Mouse (Mus musculus) kidney, embryonic 14.5 days (tissue): ENCODE measurements around the gene Grk5. TPM values are rescaled to one million over a fixed set of nuclear protein-coding genes. Genes with fewer than 3 reads are reported as not detected.

ENCODE experiments used
- ATAC-seq: fragments of 200-750 bp; cut with Nextera tagmentation; 2 replicates; pipeline ENCODE4 v1.8.0; 2017; ENCODE audit warnings: moderate number of reproducible peaks, mild to moderate bottlenecking, moderate TSS enrichment, moderate library complexity; ENCODE audit not compliant: low FRiP score, low TSS enrichment
- H3K27ac ChIP-seq: fragments of 300-500 bp; sonication (generic); 2 replicates; pipeline ENCODE4 v1.5.1; 2014; ENCODE audit warnings: low read depth, mild to moderate bottlenecking, low read length, moderate library complexity, mixed read lengths
- H3K27me3 ChIP-seq: fragments of 300-500 bp; sonication (generic); 2 replicates; pipeline ENCODE4 v1.6.1; 2014; ENCODE audit warnings: mild to moderate bottlenecking, low read length; ENCODE audit not compliant: control insufficient read depth, insufficient read depth
- H3K36me3 ChIP-seq: fragments of 300-500 bp; sonication (generic); 2 replicates; pipeline ENCODE4 v1.6.1; 2014; ENCODE audit warnings: low read length, mixed read lengths; ENCODE audit not compliant: control insufficient read depth, insufficient read depth
- H3K4me1 ChIP-seq: fragments of 300-500 bp; sonication (generic); 2 replicates; pipeline ENCODE4 v1.6.1; 2014; ENCODE audit warnings: low read length, mixed read lengths; ENCODE audit not compliant: control insufficient read depth, insufficient read depth
- H3K4me2 ChIP-seq: fragments of 300-500 bp; sonication (generic); replicated peaks from 2 replicates; pipeline ENCODE4 v1.6.1; 2014; ENCODE audit warnings: low read depth, mild to moderate bottlenecking, low read length
- H3K4me3 ChIP-seq: fragments of 300-500 bp; sonication (generic); 2 replicates; pipeline ENCODE4 v1.5.1; 2014; ENCODE audit warnings: mild to moderate bottlenecking, low read length
- H3K9ac ChIP-seq: fragments of 300-500 bp; sonication (generic); 2 replicates; pipeline ENCODE4 v1.6.1; 2014; ENCODE audit warnings: low read depth, mild to moderate bottlenecking, low read length, moderate library complexity
- H3K9me3 ChIP-seq: fragments of 300-500 bp; sonication (generic); 2 replicates; pipeline ENCODE4 v1.6.1; 2016; ENCODE audit warnings: low read length; ENCODE audit not compliant: control insufficient read depth
- WGBS: fragments of 180-500 bp; shearing (Covaris S2); extraction: QIAGEN DNeasy Blood & Tissue Kit; methylation state at CpG from one replicate; pipeline ENCODE4 v1.1.7; 2014; 5-methylcytosine and 5-hydroxymethylcytosine counted together
- polyA plus RNA-seq: library from polyadenylated mRNA; unstranded; fragments of >200 nt; fragmentation: Nextera tagmentation; extraction: Ambion mirVana; gene quantifications from 2 replicates; pipeline ENCODE4 v1.2.1, GENCODE M21; 2014

The Grk5 gene
- polyA plus RNA-seq, 1 experiment from 2014 or later, result 3.2 TPM

GRCm38 (mm10) chr19:60874064-60874694 is 15.4 kb upstream of the Grk5 start, which contains the start of gene Prdx3:
Prdx3 (minus strand) TSS chr19:60874556.
- under 1% methylated on average over 28 of the region's 28 CpGs for WGBS
- H3K4me1 ChIP-seq, result no peaks in the 10 kb centered on the region
- H3K27me3 ChIP-seq, result no peaks in the 10 kb centered on the region
- peak; percentile 99 for ATAC-seq
- H3K9ac ChIP-seq, result peak within 1 kb of the TSS; percentile 69
- H3K27ac ChIP-seq, result peak within 1 kb of the TSS; percentile 59
- no peaks in the 10 kb centered on the region for H3K9me3 ChIP-seq
- H3K36me3 ChIP-seq, result peaks cover 12% of the 10 kb centered on the region; the same call in 1 of the 2 replicates
- H3K4me2 ChIP-seq, result peak within 1 kb of the TSS; percentile 49
- H3K4me3 ChIP-seq, result peak within 1 kb of the TSS; percentile 62

GRCm38 (mm10) chr19:60883129-60883528 is 6.4 kb upstream of the Grk5 start:
- no peaks in the 10 kb centered on the region for H3K9me3 ChIP-seq
- no peak overlapping the region for H3K4me2 ChIP-seq
- no peaks in the 10 kb centered on the region for H3K27me3 ChIP-seq
- peak; percentile 77; the same call in 1 of the 2 replicates for ATAC-seq
- no peak overlapping the region for H3K27ac ChIP-seq
- no peaks in the 10 kb centered on the region for H3K36me3 ChIP-seq
- no peak overlapping the region for H3K4me3 ChIP-seq
- 11% methylated on average over 3 of the region's 3 CpGs for WGBS
- H3K9ac ChIP-seq, result no peak overlapping the region
- H3K4me1 ChIP-seq, result no peaks in the 10 kb centered on the region

- no peak overlapping the region for H3K4me2 ChIP-seq
- WGBS, result 86% methylated on average over 2 of the region's 2 CpGs
- H3K9me3 ChIP-seq, result no peaks in the 10 kb centered on the region
- peaks cover 6% of the 10 kb centered on the region; the same call in 1 of the 2 replicates for H3K4me1 ChIP-seq
- no peak overlapping the region for H3K9ac ChIP-seq
- no peak for ATAC-seq
- no peak overlapping the region for H3K4me3 ChIP-seq
- no peaks in the 10 kb centered on the region for H3K36me3 ChIP-seq
- no peak overlapping the region for H3K27ac ChIP-seq
- H3K27me3 ChIP-seq, result no peaks in the 10 kb centered on the region
Observed at GRCm38 (mm10) chr19:60887637-60888036, 1.9 kb upstream of the Grk5 start.

- Histone ChIP-seq H3K4me1 (peaks cover 6% of the 10 kb centered on the region; the same call in 1 of the 2 replicates), H3K27me3 (no peaks in the 10 kb centered on the region), H3K27ac (peak overlapping the region; percentile 96), H3K9me3 (no peaks in the 10 kb centered on the region), H3K9ac (peak overlapping the region; percentile 89), H3K4me2 (peak overlapping the region; percentile 81), H3K36me3 (no peaks in the 10 kb centered on the region), H3K4me3 (peak overlapping the region; percentile 85)
- WGBS, result 7% methylated on average over 17 of the region's 17 CpGs
- peak; percentile 48; the same call in 1 of the 2 replicates for ATAC-seq
Observed at GRCm38 (mm10) chr19:60889101-60889713, 342 bp upstream of the Grk5 start.

GRCm38 (mm10) chr19:60890391-60891122 is 1.0 kb downstream of the Grk5 start:
- H3K36me3 ChIP-seq, result no peaks in the 10 kb centered on the region
- H3K27ac ChIP-seq, result peak overlapping the region; percentile 96; the same call in 1 of the 2 replicates
- H3K9me3 ChIP-seq, result no peaks in the 10 kb centered on the region
- WGBS, result under 1% methylated on average over 41 of the region's 41 CpGs
- H3K4me1 ChIP-seq, result peaks cover 6% of the 10 kb centered on the region; the same call in 1 of the 2 replicates
- peak; percentile 36 for ATAC-seq
- H3K27me3 ChIP-seq, result no peaks in the 10 kb centered on the region
- peak overlapping the region; percentile 89 for H3K9ac ChIP-seq
- H3K4me3 ChIP-seq, result peak overlapping the region; percentile 85
- peak overlapping the region; percentile 81 for H3K4me2 ChIP-seq

- ATAC-seq, result no peak
- Histone ChIP-seq H3K4me1 (peaks cover 6% of the 10 kb centered on the region; the same call in 1 of the 2 replicates), H3K27ac (no peak overlapping the region), H3K27me3 (no peaks in the 10 kb centered on the region), H3K4me2 (peak overlapping the region; percentile 81), H3K4me3 (peak overlapping the region; percentile 85), H3K9me3 (no peaks in the 10 kb centered on the region), H3K9ac (peak overlapping the region; percentile 89; the same call in 1 of the 2 replicates), H3K36me3 (no peaks in the 10 kb centered on the region)
- 10% methylated on average over 4 of the region's 5 CpGs for WGBS
Observed at GRCm38 (mm10) chr19:60891123-60891470, 1.5 kb downstream of the Grk5 start.

- no peaks in the 10 kb centered on the region for H3K9me3 ChIP-seq
- peaks cover 6% of the 10 kb centered on the region; the same call in 1 of the 2 replicates for H3K4me1 ChIP-seq
- WGBS, result 38% methylated on average over 1 of the region's 1 CpGs
- H3K27me3 ChIP-seq, result no peaks in the 10 kb centered on the region
- peak overlapping the region; percentile 85; the same call in 1 of the 2 replicates for H3K4me3 ChIP-seq
- H3K9ac ChIP-seq, result no peak overlapping the region
- no peaks in the 10 kb centered on the region for H3K36me3 ChIP-seq
- no peak for ATAC-seq
- no peak overlapping the region for H3K27ac ChIP-seq
- H3K4me2 ChIP-seq, result no peak overlapping the region; the same call in 1 of the 2 replicates
Observed at GRCm38 (mm10) chr19:60891934-60892547, 2.5 kb downstream of the Grk5 start.

- ATAC-seq, result no peak
- Histone ChIP-seq H3K27ac (no peak overlapping the region), H3K9ac (no peak overlapping the region), H3K4me1 (peaks cover 6% of the 10 kb centered on the region; the same call in 1 of the 2 replicates), H3K4me2 (no peak overlapping the region), H3K9me3 (no peaks in the 10 kb centered on the region), H3K27me3 (no peaks in the 10 kb centered on the region), H3K36me3 (no peaks in the 10 kb centered on the region), H3K4me3 (no peak overlapping the region)
- 27% methylated on average over 3 of the region's 3 CpGs for WGBS
Observed at GRCm38 (mm10) chr19:60895251-60895880, 5.8 kb downstream of the Grk5 start.
